Mouse (Mus musculus): ENCODE data around the gene Camta1. TPM values are rescaled to one million over a fixed set of nuclear protein-coding genes. Genes with fewer than 3 reads are reported as not detected.

The Camta1 gene
- total RNA-seq, 2 experiments from 2014 or later = 152 to 172 TPM

- DNase-seq = no peak
Measured at GRCm38 (mm10) chr4:151682831-151683488, 178.7 kb downstream of the Camta1 start.

- DNase-seq = no peak
Measured at GRCm38 (mm10) chr4:151672452-151672851, 189.2 kb downstream of the Camta1 start.

- peak; percentile 63 for DNase-seq
Measured at GRCm38 (mm10) chr4:151666411-151666901, 195.2 kb downstream of the Camta1 start.

GRCm38 (mm10) chr4:151661486-151661885, 200.2 kb downstream of the Camta1 start:
- DNase-seq = no peak

- no peak for DNase-seq
Measured at GRCm38 (mm10) chr4:151656427-151656826, 205.2 kb downstream of the Camta1 start.

GRCm38 (mm10) chr4:151655637-151656385, 205.9 kb downstream of the Camta1 start:
- no peak for DNase-seq

- no peak for DNase-seq
Measured at GRCm38 (mm10) chr4:151655227-151655626, 206.4 kb downstream of the Camta1 start.

GRCm38 (mm10) chr4:151642418-151642817, 219.3 kb downstream of the Camta1 start:
- no peak for DNase-seq

GRCm38 (mm10) chr4:151640971-151641370, 220.7 kb downstream of the Camta1 start:
- DNase-seq = no peak

- no peak for DNase-seq
Measured at GRCm38 (mm10) chr4:151638941-151639340, 222.7 kb downstream of the Camta1 start.

GRCm38 (mm10) chr4:151637348-151637747, 224.3 kb downstream of the Camta1 start:
- peak; percentile 19 for DNase-seq

- peak; percentile 42 for DNase-seq
Measured at GRCm38 (mm10) chr4:151634771-151635170, 226.9 kb downstream of the Camta1 start.

- DNase-seq = no peak
Measured at GRCm38 (mm10) chr4:151633795-151634194, 227.9 kb downstream of the Camta1 start.

GRCm38 (mm10) chr4:151632321-151632720, 229.4 kb downstream of the Camta1 start:
- DNase-seq = no peak

- no peak for DNase-seq
Measured at GRCm38 (mm10) chr4:151630664-151631063, 231.0 kb downstream of the Camta1 start.

- no peak for DNase-seq
Measured at GRCm38 (mm10) chr4:151630231-151630630, 231.4 kb downstream of the Camta1 start.

- no peak for DNase-seq
Measured at GRCm38 (mm10) chr4:151619541-151620016, 242.1 kb downstream of the Camta1 start.

- DNase-seq = no peak
Measured at GRCm38 (mm10) chr4:151618420-151619310, 243.0 kb downstream of the Camta1 start.

GRCm38 (mm10) chr4:151611621-151612020, 250.1 kb downstream of the Camta1 start:
- no peak for DNase-seq

- DNase-seq = peak; percentile 79
Measured at GRCm38 (mm10) chr4:151610266-151610665, 251.4 kb downstream of the Camta1 start.

GRCm38 (mm10) chr4:151604907-151605306, 256.8 kb downstream of the Camta1 start:
- DNase-seq = peak; percentile 86

GRCm38 (mm10) chr4:151604481-151604880, 257.2 kb downstream of the Camta1 start:
- DNase-seq = peak; percentile 96

GRCm38 (mm10) chr4:151603586-151603985, 258.1 kb downstream of the Camta1 start:
- no peak for DNase-seq
